19 mouse cellular contexts compared by ENCODE assay signal in the genomic region with DNA sequence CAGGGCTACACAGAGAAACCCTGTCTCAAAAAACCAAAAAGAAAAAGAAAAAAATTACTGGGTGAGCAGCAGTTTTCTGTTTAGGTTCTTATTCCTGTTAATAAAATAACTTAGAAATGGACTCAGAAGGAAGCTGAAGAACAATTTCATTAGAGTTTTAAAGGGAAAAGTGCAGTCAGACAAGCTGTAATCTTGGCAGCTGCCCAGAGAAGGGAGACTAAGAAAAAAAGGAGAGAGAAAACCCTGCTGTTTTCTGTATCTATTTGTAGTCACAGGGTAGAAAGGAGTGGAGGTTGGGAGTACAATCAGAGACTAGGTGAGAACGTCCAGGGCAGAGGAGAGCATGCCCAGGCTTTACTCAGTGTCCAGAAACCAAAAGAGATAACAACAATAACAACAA. TPM values are rescaled to one million over a fixed set of nuclear protein-coding genes. Genes with fewer than 3 reads are reported as not detected.
A peak's percentile ranks its signal among the peaks of the same experiment; 100 is the strongest.
DNase-seq lines count a peak whose midpoint lies in the region; ATAC-seq lines count a peak whose summit lies in the region.
"Had no signal": no experiment of that assay in that cellular context is flagged by ENCODE, and none has a peak within 500 bp of the region (broad histone marks: within the 10 kb centered on the region; RNA-seq: fewer than 3 reads in every experiment).

No protein-coding gene starts in this region.

- H3K27ac ChIP-seq in kidney, embryonic 15.5 days = 0 out of 2 replicates have a peak overlapping the region, but pooled peaks have one; percentile 37
- H3K27ac ChIP-seq in midbrain, embryonic 11.5 days (ENCODE audit: low read depth, low read length) = no peak overlapping the region
- H3K27ac ChIP-seq in midbrain, embryonic 16.5 days (ENCODE audit: low read length) = no peak overlapping the region
- H3K27ac ChIP-seq: embryonic facial prominence, embryonic 15.5 days; forebrain, embryonic 15.5 days; hindbrain, embryonic 15.5 days had no signal

- no peak overlapping the region for H3K4me3 ChIP-seq in kidney, embryonic 15.5 days (replicated peaks)
- no peak overlapping the region for H3K4me3 ChIP-seq in midbrain, embryonic 11.5 days (ENCODE audit: low read depth, low read length)
- H3K4me3 ChIP-seq in midbrain, embryonic 16.5 days (ENCODE audit: low read depth, low read length) = no peak overlapping the region
- H3K4me3 ChIP-seq: embryonic facial prominence, embryonic 15.5 days; forebrain, embryonic 15.5 days; heart, embryonic 12.5 days; hindbrain, embryonic 15.5 days had no signal

- H3K9me3 ChIP-seq in kidney, embryonic 15.5 days (replicated peaks) = no peaks in the 10 kb centered on the region
- no peaks in the 10 kb centered on the region for H3K9me3 ChIP-seq in midbrain, embryonic 11.5 days (ENCODE audit: control insufficient read depth, low read length)
- no peaks in the 10 kb centered on the region for H3K9me3 ChIP-seq in midbrain, embryonic 16.5 days (replicated peaks; ENCODE audit: control insufficient read depth, low read length, poor library complexity, severe bottlenecking)
- H3K9me3 ChIP-seq: embryonic facial prominence, embryonic 15.5 days; forebrain, embryonic 15.5 days; G1E; heart, embryonic 12.5 days; hindbrain, embryonic 15.5 days had no signal

- WGBS in kidney, embryonic 15.5 days = 60% methylated on average over 1 of the region's 1 CpGs
- 56% methylated on average over 1 of the region's 1 CpGs for WGBS in midbrain, embryonic 11.5 days
- WGBS in midbrain, embryonic 16.5 days = 52% methylated on average over 1 of the region's 1 CpGs

- DNase-seq in kidney, postnatal 14 days = no peak
- DNase-seq in midbrain, embryonic 11.5 days (ENCODE audit: low spot score, missing footprints) = peak; percentile 62
- peak; percentile 73 for DNase-seq in adipocyte (ENCODE audit: low spot score)
- no peak for DNase-seq in right cerebral cortex, postnatal 14 days
- DNase-seq in right cerebral cortex, adult 18-20 months = no peak
- DNase-seq: adrenal gland, postnatal 25 days; B cell, adult 2 months; cerebellum, adult 2 months; cerebellum, postnatal 10 days; gastrocnemius, postnatal 14 days; heart, postnatal 36 days had no signal

- no peak for ATAC-seq in kidney, embryonic 15.5 days (replicated peaks; ENCODE audit: low FRiP score)
- no peak for ATAC-seq in midbrain, embryonic 11.5 days (ENCODE audit: low FRiP score)
- no peak for ATAC-seq in midbrain, embryonic 16.5 days
- ATAC-seq: CD4-positive, CD25-positive, alpha-beta regulatory T cell, adult 4 months; forebrain, embryonic 15.5 days had no signal

- no peaks in the 10 kb centered on the region for H3K36me3 ChIP-seq in kidney, embryonic 15.5 days
- no peaks in the 10 kb centered on the region for H3K36me3 ChIP-seq in midbrain, embryonic 11.5 days (ENCODE audit: control insufficient read depth, insufficient read depth, low read length)
- no peaks in the 10 kb centered on the region for H3K36me3 ChIP-seq in midbrain, embryonic 16.5 days (ENCODE audit: control insufficient read depth, insufficient read depth, low read length)
- H3K36me3 ChIP-seq: embryonic facial prominence, embryonic 15.5 days; forebrain, embryonic 15.5 days; G1E; heart, embryonic 12.5 days; hindbrain, embryonic 15.5 days had no signal

- no peak overlapping the region for H3K9ac ChIP-seq in kidney, embryonic 15.5 days
- no peak overlapping the region for H3K9ac ChIP-seq in midbrain, embryonic 11.5 days (ENCODE audit: low read length)
- no peak overlapping the region for H3K9ac ChIP-seq in midbrain, embryonic 16.5 days (ENCODE audit: low read depth, low read length)
- H3K9ac ChIP-seq: embryonic facial prominence, embryonic 15.5 days; forebrain, embryonic 15.5 days; heart, embryonic 12.5 days; hindbrain, embryonic 15.5 days had no signal

- peaks cover 17% of the 10 kb centered on the region for H3K4me1 ChIP-seq in kidney, embryonic 15.5 days
- H3K4me1 ChIP-seq in midbrain, embryonic 11.5 days (ENCODE audit: control insufficient read depth, insufficient read depth, low read length) = 0 out of 2 replicates have a peak, but pooled peaks cover 5% of the 10 kb centered on the region
- no peaks in the 10 kb centered on the region for H3K4me1 ChIP-seq in midbrain, embryonic 16.5 days (ENCODE audit: control insufficient read depth, insufficient read depth, low read length)
- H3K4me1 ChIP-seq: forebrain, embryonic 15.5 days; hindbrain, embryonic 15.5 days had no signal

- no peaks in the 10 kb centered on the region for H3K27me3 ChIP-seq in kidney, embryonic 15.5 days
- no peaks in the 10 kb centered on the region for H3K27me3 ChIP-seq in midbrain, embryonic 11.5 days (ENCODE audit: control insufficient read depth, insufficient read depth, low read length)
- H3K27me3 ChIP-seq in midbrain, embryonic 16.5 days (ENCODE audit: control insufficient read depth, insufficient read depth, low read depth, low read length) = no peaks in the 10 kb centered on the region
- H3K27me3 ChIP-seq: embryonic facial prominence, embryonic 15.5 days; forebrain, embryonic 15.5 days; heart, embryonic 12.5 days; hindbrain, embryonic 15.5 days had no signal

- no peak overlapping the region for H3K4me2 ChIP-seq in kidney, embryonic 15.5 days
- no peak overlapping the region for H3K4me2 ChIP-seq in midbrain, embryonic 11.5 days
- no peak overlapping the region for H3K4me2 ChIP-seq in midbrain, embryonic 16.5 days (ENCODE audit: low read length)
- H3K4me2 ChIP-seq: embryonic facial prominence, embryonic 15.5 days; forebrain, embryonic 15.5 days; heart, embryonic 12.5 days; hindbrain, embryonic 15.5 days had no signal

RNA-seq across cellular contexts. Expression of gene Cped1, which starts 51.2 kb away (rescaled TPM):
- polyA plus RNA-seq in kidney, embryonic 15.5 days (2015; fragmentation: Nextera tagmentation; extraction: Ambion mirVana) = 41.8 and 43.9 TPM in 2 replicates
- polyA plus RNA-seq in midbrain, embryonic 11.5 days (2014; fragmentation: Nextera tagmentation; extraction: Ambion mirVana) = 9.6 and 12.9 TPM in 2 replicates
- polyA plus RNA-seq in midbrain, embryonic 16.5 days (2015; fragmentation: Nextera tagmentation; extraction: Ambion mirVana) = 2.1 and 2.7 TPM in 2 replicates
- polyA plus RNA-seq: G1E had no signal

Comparison
In these comparisons a context has a peak if more than half of its experiments do, and no peak if none do; other contexts are left out.
1. DNase-seq: peak in midbrain, embryonic 11.5 days (single experiment) and adipocyte (single experiment); none in kidney, postnatal 14 days (single experiment), right cerebral cortex, postnatal 14 days (single experiment) and right cerebral cortex, adult 18-20 months (single experiment).